Mouse (Mus musculus) midbrain, postnatal 0 days (tissue): ENCODE measurements at regions not wholly inside any gene's neighbourhood (a gene's known extent, or its start where the extent isn't known, plus 50 kb on each side); places are given as distances from the start of the nearest gene placed in this dataset.

ENCODE experiments used
- ATAC-seq: fragments of 200-750 bp; cut with Nextera tagmentation; 2 replicates; pipeline ENCODE4 v1.8.0; 2017; ENCODE audit warnings: moderate number of reproducible peaks, mild to moderate bottlenecking, moderate TSS enrichment, moderate library complexity; ENCODE audit not compliant: low FRiP score
- DNase-seq: peaks from one replicate; pipeline ENCODE4 v3.0.0-alpha.2; 2015; ENCODE audit warnings: low spot score
- H3K27ac ChIP-seq: fragments of 300-500 bp; sonication (generic); 2 replicates; pipeline ENCODE4 v1.5.1; 2014; ENCODE audit warnings: low read depth, mild to moderate bottlenecking, low read length, mixed read lengths
- H3K27me3 ChIP-seq: fragments of 300-500 bp; sonication (generic); 2 replicates; pipeline ENCODE4 v1.6.1; 2014; ENCODE audit warnings: low read length, control low read depth, mixed read lengths; ENCODE audit not compliant: insufficient read depth
- H3K36me3 ChIP-seq: fragments of 300-500 bp; sonication (generic); 2 replicates; pipeline ENCODE4 v1.6.1; 2014; ENCODE audit warnings: low read length, control low read depth, mixed read lengths; ENCODE audit not compliant: insufficient read depth
- H3K4me1 ChIP-seq: fragments of 300-500 bp; sonication (generic); 2 replicates; pipeline ENCODE4 v1.6.1; 2014; ENCODE audit warnings: mild to moderate bottlenecking, control low read depth, antibody characterized with exemption, low read length, mixed read lengths; ENCODE audit not compliant: insufficient read depth
- H3K4me2 ChIP-seq: fragments of 300-500 bp; sonication (generic); 2 replicates; pipeline ENCODE4 v1.6.1; 2014; ENCODE audit warnings: low read depth, mild to moderate bottlenecking, low read length, mixed read lengths; ENCODE audit not compliant: poor library complexity, severe bottlenecking
- H3K4me3 ChIP-seq: fragments of 300-500 bp; sonication (generic); 2 replicates; pipeline ENCODE4 v1.5.1; 2014; ENCODE audit warnings: low read depth, mild to moderate bottlenecking, low read length, moderate library complexity
- H3K9ac ChIP-seq: fragments of 300-500 bp; sonication (generic); replicated peaks from 2 replicates; pipeline ENCODE4 v1.6.1; 2014; ENCODE audit warnings: mild to moderate bottlenecking, low read length, moderate library complexity, mixed read lengths; ENCODE audit not compliant: poor library complexity, severe bottlenecking
- H3K9me3 ChIP-seq: fragments of 300-500 bp; sonication (generic); 2 replicates; pipeline ENCODE4 v1.6.1; 2016; ENCODE audit warnings: low read length, control low read depth
- CTCF ChIP-seq: IDR thresholded peaks from 2 replicates; pipeline ENCODE4 v1.5.1; 2016; ENCODE audit warnings: antibody characterized with exemption, mild to moderate bottlenecking
- WGBS: fragments of 180-500 bp; shearing (Covaris S2); extraction: QIAGEN DNeasy Blood & Tissue Kit; methylation state at CpG from one replicate; pipeline ENCODE4 v1.1.7; 2014; 5-methylcytosine and 5-hydroxymethylcytosine counted together

GRCm38 (mm10) chr15:8582676-8583075, 62.9 kb upstream of the Gm2310 start:
- no peak for TF ChIP-seq CTCF
- Histone ChIP-seq H3K27me3 (no peaks in the 10 kb centered on the region), H3K36me3 (no peaks in the 10 kb centered on the region), H3K27ac (no peak overlapping the region), H3K4me3 (no peak overlapping the region), H3K4me2 (no peak overlapping the region), H3K4me1 (no peaks in the 10 kb centered on the region), H3K9me3 (no peaks in the 10 kb centered on the region), H3K9ac (no peak overlapping the region)
- no peak for ATAC-seq
- DNase-seq = no peak
- 78% methylated on average over 6 of the region's 6 CpGs for WGBS

- H3K36me3 ChIP-seq = no peaks in the 10 kb centered on the region
- no peaks in the 10 kb centered on the region for H3K9me3 ChIP-seq
- no peaks in the 10 kb centered on the region for H3K4me1 ChIP-seq
- no peak overlapping the region for H3K4me2 ChIP-seq
- no peak for DNase-seq
- no peaks in the 10 kb centered on the region for H3K27me3 ChIP-seq
- no peak overlapping the region for H3K4me3 ChIP-seq
- 73% methylated on average over 8 of the region's 8 CpGs for WGBS
- no peak overlapping the region for H3K9ac ChIP-seq
- ATAC-seq = no peak
- TF ChIP-seq CTCF = no peak
- no peak overlapping the region for H3K27ac ChIP-seq
Observed at GRCm38 (mm10) chr15:8581146-8581913, 61.6 kb upstream of the Gm2310 start.

GRCm38 (mm10) chr15:8580077-8580476, 60.3 kb upstream of the Gm2310 start:
- Histone ChIP-seq H3K4me2 (no peak overlapping the region), H3K9me3 (no peaks in the 10 kb centered on the region), H3K4me3 (no peak overlapping the region), H3K36me3 (no peaks in the 10 kb centered on the region), H3K9ac (no peak overlapping the region), H3K27ac (no peak overlapping the region), H3K27me3 (no peaks in the 10 kb centered on the region), H3K4me1 (no peaks in the 10 kb centered on the region)
- DNase-seq (no peak), ATAC-seq (no peak)
- TF ChIP-seq CTCF = no peak

GRCm38 (mm10) chr15:8577480-8577881, 57.7 kb upstream of the Gm2310 start:
- Histone ChIP-seq H3K27ac (no peak overlapping the region), H3K4me3 (no peak overlapping the region), H3K36me3 (no peaks in the 10 kb centered on the region), H3K9ac (no peak overlapping the region), H3K4me2 (no peak overlapping the region), H3K27me3 (no peaks in the 10 kb centered on the region), H3K9me3 (no peaks in the 10 kb centered on the region), H3K4me1 (no peaks in the 10 kb centered on the region)
- TF ChIP-seq CTCF = peak; percentile 64
- WGBS = 14% methylated on average over 3 of the region's 3 CpGs
- 0 out of 2 replicates have a peak, but pooled peaks have one; percentile 16 for ATAC-seq
- DNase-seq = peak; percentile 80

GRCm38 (mm10) chr15:8576975-8577374, 57.2 kb upstream of the Gm2310 start:
- Histone ChIP-seq H3K36me3 (no peaks in the 10 kb centered on the region), H3K4me3 (no peak overlapping the region), H3K27ac (no peak overlapping the region), H3K27me3 (no peaks in the 10 kb centered on the region), H3K9ac (no peak overlapping the region), H3K4me1 (no peaks in the 10 kb centered on the region), H3K9me3 (no peaks in the 10 kb centered on the region), H3K4me2 (no peak overlapping the region)
- DNase-seq (no peak), ATAC-seq (no peak)
- TF ChIP-seq CTCF = no peak
- 74% methylated on average over 5 of the region's 5 CpGs for WGBS

- DNase-seq (no peak), ATAC-seq (peak; percentile 45; the same call in 1 of the 2 replicates)
- Histone ChIP-seq H3K27me3 (no peaks in the 10 kb centered on the region), H3K9ac (peak overlapping the region; percentile 39; the same call in 1 of the 2 replicates), H3K4me3 (peak overlapping the region; percentile 63), H3K36me3 (no peaks in the 10 kb centered on the region), H3K27ac (no peak overlapping the region), H3K9me3 (no peaks in the 10 kb centered on the region), H3K4me2 (peak overlapping the region; percentile 95), H3K4me1 (peaks cover 7% of the 10 kb centered on the region; the same call in 1 of the 2 replicates)
- no peak for TF ChIP-seq CTCF
- WGBS = 4% methylated on average over 11 of the region's 11 CpGs
Observed at GRCm38 (mm10) chr15:8569617-8570016, 49.9 kb upstream of the Gm2310 start.
